Mouse (Mus musculus): Measurements from ENCODE around the gene Mnat1. TPM values are rescaled to one million over a fixed set of nuclear protein-coding genes. Genes with fewer than 3 reads are reported as not detected.
A peak's percentile ranks its signal among the peaks of the same experiment; 100 is the strongest.
"Not testable (repeated sequence)": the region's sequence is repeated elsewhere in the genome, so short reads cannot be mapped to it uniquely, and the experiment has no call there.

The Mnat1 gene
- 14.5 and 17.3 TPM in 2 replicates for polyA plus RNA-seq (2015; fragmentation: Nextera tagmentation; extraction: Ambion mirVana)

DNA sequence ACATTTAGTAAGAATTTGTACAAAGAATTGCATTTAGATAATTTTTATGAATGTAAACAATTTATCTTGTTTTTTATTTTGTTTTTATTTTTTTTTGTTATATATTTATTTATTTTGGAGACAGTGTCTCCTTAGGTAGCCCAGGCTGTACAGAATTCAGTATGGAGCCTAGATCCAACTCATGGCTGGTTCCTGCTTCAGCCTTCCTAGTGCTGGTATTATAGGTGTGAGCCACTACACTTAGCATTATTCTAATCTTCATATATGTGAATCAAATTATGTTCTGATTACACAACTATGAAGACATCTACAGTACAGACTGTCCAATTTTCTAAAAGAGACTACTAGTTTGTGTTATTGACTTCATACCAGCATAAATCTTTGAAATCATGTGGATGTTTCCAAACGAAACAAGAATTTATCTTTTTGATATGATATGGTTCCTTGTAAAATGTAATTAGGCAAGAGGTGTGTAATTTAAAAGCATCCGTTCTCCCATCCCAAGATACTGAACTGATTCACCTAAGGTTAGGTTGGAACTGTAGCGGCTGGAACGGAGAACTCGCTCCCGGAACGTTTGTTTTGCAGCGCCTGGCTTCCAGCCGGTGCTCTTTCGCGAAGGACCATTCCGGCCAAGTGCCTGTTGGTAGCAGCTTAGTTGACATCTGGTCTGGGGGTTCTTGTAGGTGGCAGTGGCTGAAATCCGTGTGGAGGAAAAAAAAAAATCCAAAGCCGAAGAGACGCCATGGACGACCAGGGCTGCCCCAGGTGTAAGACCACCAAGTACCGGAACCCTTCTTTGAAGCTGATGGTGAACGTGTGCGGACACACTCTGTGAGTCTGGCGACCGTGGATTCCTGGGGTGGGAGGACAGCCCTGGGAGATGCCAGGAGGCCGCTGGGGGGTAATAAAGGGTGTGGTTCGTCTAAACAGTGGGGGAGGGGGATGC is at the start of gene Mnat1:
TSS of gene Mnat1 (plus strand) at position 625 of the 949 bp plus-strand sequence.
- H3K27me3 ChIP-seq (replicated peaks; ENCODE audit: control insufficient read depth, insufficient read depth, low read length) = no peaks in the 10 kb centered on the region
- peaks cover 3% of the 10 kb centered on the region for H3K4me1 ChIP-seq (replicated peaks; ENCODE audit: control insufficient read depth, insufficient read depth, low read length)
- peak within 1 kb of the TSS; percentile 81 for H3K4me3 ChIP-seq (replicated peaks; ENCODE audit: low read length)
- peak within 1 kb of the TSS; percentile 66 for H3K4me2 ChIP-seq (ENCODE audit: low read length)
- WGBS = under 1% methylated on average over 23 of the region's 23 CpGs
- peak; percentile 78 for ATAC-seq
- no peak within 1 kb of the TSS for H3K27ac ChIP-seq (ENCODE audit: low read length)
- no peaks in the 10 kb centered on the region for H3K36me3 ChIP-seq (ENCODE audit: control insufficient read depth, insufficient read depth)
- peak within 1 kb of the TSS; percentile 78 for H3K9ac ChIP-seq (replicated peaks; ENCODE audit: low read depth, low read length)
- H3K9me3 ChIP-seq (ENCODE audit: control insufficient read depth, low read length) = no peaks in the 10 kb centered on the region

DNA sequence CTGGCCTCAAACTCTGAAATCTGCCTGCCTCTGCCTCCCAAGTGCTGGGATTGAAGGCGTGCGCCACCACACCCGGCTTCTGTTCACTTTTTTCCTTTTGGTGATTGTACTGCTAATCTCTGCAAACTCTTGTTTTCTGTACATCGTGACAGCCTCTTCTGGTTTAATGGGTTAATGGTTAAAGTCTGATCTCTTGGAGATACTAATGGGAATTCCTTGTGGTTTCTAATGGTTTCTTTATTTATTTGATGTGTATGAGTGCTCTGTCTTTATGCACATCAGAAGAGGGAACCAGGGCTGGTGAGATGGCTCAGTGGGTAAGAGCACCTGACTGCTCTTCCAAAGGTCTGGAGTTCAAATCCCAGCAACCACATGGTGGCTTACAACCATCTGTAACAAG is 41.7 kb upstream of the Mnat1 start:
- not testable (repeated sequence) for H3K4me1 ChIP-seq (replicated peaks; ENCODE audit: control insufficient read depth, insufficient read depth, low read length); H3K36me3 ChIP-seq (ENCODE audit: control insufficient read depth, insufficient read depth); H3K27ac ChIP-seq (ENCODE audit: low read length); ATAC-seq; H3K9ac ChIP-seq (replicated peaks; ENCODE audit: low read depth, low read length); H3K4me3 ChIP-seq (replicated peaks; ENCODE audit: low read length); H3K9me3 ChIP-seq (ENCODE audit: control insufficient read depth, low read length); H3K27me3 ChIP-seq (replicated peaks; ENCODE audit: control insufficient read depth, insufficient read depth, low read length); H3K4me2 ChIP-seq (ENCODE audit: low read length)
- WGBS = 92% methylated on average over 4 of the region's 4 CpGs

DNA sequence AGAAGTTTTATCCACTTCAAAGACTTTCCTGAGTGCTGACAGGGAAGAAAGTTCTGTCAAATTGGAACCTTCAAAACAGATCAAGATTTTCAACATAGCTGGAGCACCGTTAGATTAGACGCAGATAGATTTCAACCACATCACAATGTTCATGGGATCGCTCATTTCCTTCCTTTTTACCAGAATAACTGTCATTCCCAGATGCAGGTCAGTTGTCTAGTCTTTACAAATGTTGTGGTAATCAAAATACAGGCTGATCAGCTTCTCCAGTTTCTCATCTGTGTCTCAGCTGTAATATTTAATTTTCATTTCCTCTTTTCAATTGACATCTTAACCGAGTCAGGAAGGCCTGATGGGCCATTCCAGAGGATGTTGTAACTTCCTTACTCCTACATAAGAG is 39.7 kb upstream of the Mnat1 start:
- Histone ChIP-seq H3K4me1 (replicated peaks; ENCODE audit: control insufficient read depth, insufficient read depth, low read length) (no peaks in the 10 kb centered on the region), H3K9ac (replicated peaks; ENCODE audit: low read depth, low read length) (no peak overlapping the region), H3K27ac (ENCODE audit: low read length) (no peak overlapping the region), H3K9me3 (ENCODE audit: control insufficient read depth, low read length) (no peaks in the 10 kb centered on the region), H3K27me3 (replicated peaks; ENCODE audit: control insufficient read depth, insufficient read depth, low read length) (no peaks in the 10 kb centered on the region), H3K36me3 (ENCODE audit: control insufficient read depth, insufficient read depth) (no peaks in the 10 kb centered on the region), H3K4me3 (replicated peaks; ENCODE audit: low read length) (no peak overlapping the region), H3K4me2 (ENCODE audit: low read length) (no peak overlapping the region)
- ATAC-seq = no peak
- 90% methylated on average over 4 of the region's 4 CpGs for WGBS

DNA sequence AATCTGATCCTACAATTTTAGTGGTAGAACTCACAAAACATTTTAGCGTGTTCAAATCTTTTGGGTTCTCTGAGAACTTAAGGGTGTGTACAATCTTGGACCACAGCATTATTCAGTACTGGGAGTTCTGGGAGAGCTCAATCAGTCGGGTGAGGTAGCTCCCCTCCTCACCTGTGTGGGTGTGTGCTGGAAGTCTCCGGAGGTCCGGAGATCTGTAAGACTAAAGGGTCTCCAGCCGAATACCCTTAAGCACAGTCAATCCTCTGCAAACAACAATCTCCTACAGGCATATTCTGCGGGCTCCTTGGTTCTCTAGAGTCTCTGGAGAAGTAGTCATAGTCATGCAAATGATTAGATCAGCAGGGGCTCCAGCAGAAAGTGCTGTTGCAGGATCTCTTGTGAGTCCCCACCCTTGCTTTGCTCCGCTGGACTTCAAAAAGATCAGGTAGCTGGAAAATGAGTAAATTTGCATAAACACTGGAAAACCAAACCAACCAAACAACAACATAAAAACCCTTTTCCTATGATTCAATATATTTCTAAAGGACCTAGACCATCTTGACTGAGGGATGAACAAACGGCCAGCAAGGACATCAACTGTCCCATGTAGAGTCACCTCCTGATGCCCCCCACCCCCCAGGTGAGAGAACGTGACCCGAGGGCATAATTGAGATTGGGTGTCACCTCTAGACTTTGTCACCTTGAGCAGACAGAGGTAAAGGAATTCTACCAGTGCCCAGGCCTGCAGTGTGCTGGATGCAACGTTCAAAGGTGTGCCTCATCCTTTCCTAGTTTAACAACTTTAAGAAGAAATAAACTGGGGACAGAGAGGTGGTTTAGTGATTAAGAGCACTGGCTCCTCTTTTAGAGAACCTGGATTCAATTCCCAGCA is 37.5 kb upstream of the Mnat1 start:
- no peak overlapping the region for H3K27ac ChIP-seq (ENCODE audit: low read length)
- WGBS = 24% methylated on average over 11 of the region's 11 CpGs
- H3K27me3 ChIP-seq (replicated peaks; ENCODE audit: control insufficient read depth, insufficient read depth, low read length) = no peaks in the 10 kb centered on the region
- ATAC-seq = no peak
- H3K9ac ChIP-seq (replicated peaks; ENCODE audit: low read depth, low read length) = no peak overlapping the region
- no peak overlapping the region for H3K4me2 ChIP-seq (ENCODE audit: low read length)
- H3K9me3 ChIP-seq (ENCODE audit: control insufficient read depth, low read length) = no peaks in the 10 kb centered on the region
- no peaks in the 10 kb centered on the region for H3K4me1 ChIP-seq (replicated peaks; ENCODE audit: control insufficient read depth, insufficient read depth, low read length)
- no peaks in the 10 kb centered on the region for H3K36me3 ChIP-seq (ENCODE audit: control insufficient read depth, insufficient read depth)
- no peak overlapping the region for H3K4me3 ChIP-seq (replicated peaks; ENCODE audit: low read length)

DNA sequence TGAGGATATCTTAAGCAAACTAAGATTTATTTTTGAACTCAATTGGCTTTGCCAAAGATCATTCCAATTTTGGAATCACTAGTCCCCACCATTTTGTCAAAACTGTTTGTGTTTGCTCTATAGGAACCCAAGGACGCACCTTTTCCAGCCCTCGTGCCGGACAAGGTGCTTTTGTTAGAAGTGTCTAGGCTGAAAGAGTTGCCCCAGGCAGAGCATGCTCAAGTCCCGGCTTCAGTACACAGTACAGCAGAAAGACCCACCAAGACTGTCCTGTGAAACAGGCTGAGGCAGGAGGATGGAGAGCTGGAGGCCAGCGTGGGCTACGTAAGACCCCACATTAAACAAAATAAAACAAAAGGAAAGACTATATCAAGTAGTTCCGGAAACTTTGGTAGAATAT is 36.4 kb upstream of the Mnat1 start:
- H3K4me2 ChIP-seq (ENCODE audit: low read length) = no peak overlapping the region
- no peak overlapping the region for H3K4me3 ChIP-seq (replicated peaks; ENCODE audit: low read length)
- no peak overlapping the region for H3K9ac ChIP-seq (replicated peaks; ENCODE audit: low read depth, low read length)
- 90% methylated on average over 7 of the region's 7 CpGs for whole genome bisulfite sequencing
- no peak for ATAC-seq
- H3K9me3 ChIP-seq (ENCODE audit: control insufficient read depth, low read length) = no peaks in the 10 kb centered on the region
- H3K4me1 ChIP-seq (replicated peaks; ENCODE audit: control insufficient read depth, insufficient read depth, low read length) = no peaks in the 10 kb centered on the region
- no peaks in the 10 kb centered on the region for H3K27me3 ChIP-seq (replicated peaks; ENCODE audit: control insufficient read depth, insufficient read depth, low read length)
- no peaks in the 10 kb centered on the region for H3K36me3 ChIP-seq (ENCODE audit: control insufficient read depth, insufficient read depth)
- no peak overlapping the region for H3K27ac ChIP-seq (ENCODE audit: low read length)

DNA sequence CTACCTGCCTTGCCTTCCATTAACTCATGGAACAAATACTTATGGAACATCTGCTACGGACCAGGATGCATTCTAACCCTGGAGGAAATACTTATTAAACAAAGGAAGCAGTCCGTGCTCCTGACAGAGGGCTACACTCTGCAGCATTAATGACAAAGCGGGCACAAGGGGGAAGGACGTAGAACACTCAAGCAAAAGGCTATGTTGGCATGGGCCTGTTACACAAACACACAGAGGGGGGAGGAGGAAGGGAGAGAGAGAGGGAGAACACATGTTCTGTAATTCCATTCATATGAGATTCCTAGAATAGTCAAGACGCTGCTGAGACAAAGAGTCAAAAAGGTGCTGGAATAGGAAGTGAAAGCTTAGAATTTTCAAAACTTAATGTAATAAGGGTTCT is 35.0 kb upstream of the Mnat1 start:
- no peaks in the 10 kb centered on the region for H3K9me3 ChIP-seq (ENCODE audit: control insufficient read depth, low read length)

DNA sequence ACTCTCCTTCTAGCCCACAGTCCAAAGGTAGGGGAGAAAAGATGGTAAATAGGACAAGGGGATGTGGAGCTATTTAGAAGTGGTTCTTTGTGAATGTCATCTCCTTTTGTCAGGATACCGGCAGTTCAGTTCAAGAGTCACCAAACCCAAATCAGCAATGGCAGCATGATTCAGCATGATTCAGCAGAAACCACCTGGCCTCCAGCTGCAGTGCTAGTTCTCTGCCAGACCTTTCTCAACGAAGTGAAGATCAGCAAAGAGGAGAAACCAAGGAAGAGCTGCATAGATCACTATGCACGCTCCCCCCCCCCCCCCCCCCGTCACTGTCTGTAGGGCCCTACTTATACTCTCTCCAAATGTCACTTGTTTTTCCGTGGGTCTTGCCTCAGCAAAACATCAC is 34.6 kb upstream of the Mnat1 start:
- Histone ChIP-seq H3K4me3 (replicated peaks; ENCODE audit: low read length) (no peak overlapping the region), H3K4me1 (replicated peaks; ENCODE audit: control insufficient read depth, insufficient read depth, low read length) (no peaks in the 10 kb centered on the region), H3K4me2 (ENCODE audit: low read length) (no peak overlapping the region), H3K27me3 (replicated peaks; ENCODE audit: control insufficient read depth, insufficient read depth, low read length) (no peaks in the 10 kb centered on the region), H3K9ac (replicated peaks; ENCODE audit: low read depth, low read length) (no peak overlapping the region), H3K9me3 (ENCODE audit: control insufficient read depth, low read length) (no peaks in the 10 kb centered on the region), H3K27ac (ENCODE audit: low read length) (no peak overlapping the region), H3K36me3 (ENCODE audit: control insufficient read depth, insufficient read depth) (no peaks in the 10 kb centered on the region)
- no peak for ATAC-seq
- 71% methylated on average over 4 of the region's 5 CpGs for WGBS

More for the DNA sequence above, 35.0 kb upstream of the Mnat1 start:
- no peaks in the 10 kb centered on the region for H3K27me3 ChIP-seq (replicated peaks; ENCODE audit: control insufficient read depth, insufficient read depth, low read length)
- WGBS = 75% methylated on average over 5 of the region's 5 CpGs
- no peak overlapping the region for H3K9ac ChIP-seq (replicated peaks; ENCODE audit: low read depth, low read length)
- no peak overlapping the region for H3K27ac ChIP-seq (ENCODE audit: low read length)
- no peak overlapping the region for H3K4me2 ChIP-seq (ENCODE audit: low read length)
- H3K4me3 ChIP-seq (replicated peaks; ENCODE audit: low read length) = no peak overlapping the region
- ATAC-seq = no peak
- no peaks in the 10 kb centered on the region for H3K4me1 ChIP-seq (replicated peaks; ENCODE audit: control insufficient read depth, insufficient read depth, low read length)
- H3K36me3 ChIP-seq (ENCODE audit: control insufficient read depth, insufficient read depth) = no peaks in the 10 kb centered on the region

GRCm38 (mm10) chr12:73090672-73091335 is 32.7 kb upstream of the Mnat1 start:
- ATAC-seq = no peak
- H3K27me3 ChIP-seq (replicated peaks; ENCODE audit: control insufficient read depth, insufficient read depth, low read length) = no peaks in the 10 kb centered on the region
- H3K9ac ChIP-seq (replicated peaks; ENCODE audit: low read depth, low read length) = no peak overlapping the region
- no peaks in the 10 kb centered on the region for H3K9me3 ChIP-seq (ENCODE audit: control insufficient read depth, low read length)
- no peak overlapping the region for H3K27ac ChIP-seq (ENCODE audit: low read length)
- H3K4me1 ChIP-seq (replicated peaks; ENCODE audit: control insufficient read depth, insufficient read depth, low read length) = no peaks in the 10 kb centered on the region
- WGBS = 74% methylated on average over 7 of the region's 7 CpGs
- no peak overlapping the region for H3K4me2 ChIP-seq (ENCODE audit: low read length)
- H3K4me3 ChIP-seq (replicated peaks; ENCODE audit: low read length) = no peak overlapping the region
- H3K36me3 ChIP-seq (ENCODE audit: control insufficient read depth, insufficient read depth) = no peaks in the 10 kb centered on the region

GRCm38 (mm10) chr12:73094189-73094588 is 29.3 kb upstream of the Mnat1 start:
- WGBS = 73% methylated on average over 2 of the region's 2 CpGs
- Histone ChIP-seq H3K27me3 (replicated peaks; ENCODE audit: control insufficient read depth, insufficient read depth, low read length) (no peaks in the 10 kb centered on the region), H3K9me3 (ENCODE audit: control insufficient read depth, low read length) (no peaks in the 10 kb centered on the region), H3K4me3 (replicated peaks; ENCODE audit: low read length) (no peak overlapping the region), H3K9ac (replicated peaks; ENCODE audit: low read depth, low read length) (no peak overlapping the region), H3K36me3 (ENCODE audit: control insufficient read depth, insufficient read depth) (no peaks in the 10 kb centered on the region), H3K27ac (ENCODE audit: low read length) (no peak overlapping the region), H3K4me1 (replicated peaks; ENCODE audit: control insufficient read depth, insufficient read depth, low read length) (no peaks in the 10 kb centered on the region), H3K4me2 (ENCODE audit: low read length) (no peak overlapping the region)
- no peak for ATAC-seq
